Mouse (Mus musculus) erythroblast, embryonic 14.5 days (primary cell): ENCODE results near the gene Ifitm10. TPM values are rescaled to one million over a fixed set of nuclear protein-coding genes. Genes with fewer than 3 reads are reported as not detected.
A peak's percentile ranks its signal among the peaks of the same experiment; 100 is the strongest.

Experiments
- H3K27me3 ChIP-seq: 2 replicates; pipeline ENCODE4 v1.6.1; 2012; ENCODE audit warnings: inconsistent platforms; ENCODE audit not compliant: control insufficient read depth
- H3K36me3 ChIP-seq: 2 replicates; pipeline ENCODE4 v1.6.1; 2012; ENCODE audit warnings: mild to moderate bottlenecking, inconsistent platforms; ENCODE audit not compliant: control insufficient read depth
- H3K4me1 ChIP-seq: 2 replicates; pipeline ENCODE4 v1.6.1; 2012; ENCODE audit warnings: inconsistent platforms; ENCODE audit not compliant: control insufficient read depth
- H3K4me3 ChIP-seq: replicated peaks from 2 replicates; pipeline ENCODE3; 2012; ENCODE audit warnings: moderate library complexity, mild to moderate bottlenecking, inconsistent platforms
- H3K9me3 ChIP-seq: 2 replicates; pipeline ENCODE4 v1.6.1; 2012; ENCODE audit warnings: low read length, inconsistent platforms, mixed read lengths; ENCODE audit not compliant: control insufficient read depth
- GATA1 ChIP-seq: IDR thresholded peaks from 2 replicates; pipeline ENCODE4 v1.6.1; 2012; ENCODE audit warnings: low read length, inconsistent platforms, mixed read lengths
- TAL1 ChIP-seq: IDR thresholded peaks from 3 replicates; pipeline ENCODE4 v1.6.1; 2012; ENCODE audit warnings: low read length, inconsistent platforms, mixed read lengths
- polyA plus RNA-seq: library from polyadenylated mRNA; stranded (reverse); fragments of >175 nt; gene quantifications from 2 replicates; pipeline ENCODE4 v1.2.3, GENCODE M21; 2012

Gene Ifitm10
- polyA plus RNA-seq, 1 experiment: 0.36 TPM

DNA sequence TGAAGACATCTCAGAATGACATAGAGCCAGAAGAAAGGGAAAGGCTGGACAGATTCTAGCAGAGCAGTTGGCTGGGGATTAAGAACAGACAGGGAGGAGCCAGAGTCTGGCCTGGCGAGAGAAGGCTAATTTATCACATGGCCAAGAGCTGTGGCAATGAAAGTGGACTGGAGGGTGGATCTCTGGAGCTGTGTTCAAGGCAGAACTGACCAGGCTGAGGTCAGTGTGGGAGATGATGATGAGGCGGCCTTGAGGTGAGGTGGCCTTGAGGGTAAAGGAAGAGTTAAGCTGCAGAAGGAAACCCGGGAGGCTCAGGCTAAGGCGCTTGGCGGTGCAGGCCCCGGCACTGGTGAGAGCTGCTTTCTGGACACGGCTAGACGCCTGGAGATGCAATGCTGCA, 14.4 kb downstream of the Ifitm10 start:
- TF ChIP-seq TAL1 (no peak), GATA1 (no peak)
- Histone ChIP-seq H3K27me3 (peaks cover 2% of the 10 kb centered on the region; the same call in 1 of the 2 replicates), H3K4me3 (no peak overlapping the region), H3K9me3 (no peaks in the 10 kb centered on the region), H3K36me3 (no peaks in the 10 kb centered on the region), H3K4me1 (peaks cover 40% of the 10 kb centered on the region)

DNA sequence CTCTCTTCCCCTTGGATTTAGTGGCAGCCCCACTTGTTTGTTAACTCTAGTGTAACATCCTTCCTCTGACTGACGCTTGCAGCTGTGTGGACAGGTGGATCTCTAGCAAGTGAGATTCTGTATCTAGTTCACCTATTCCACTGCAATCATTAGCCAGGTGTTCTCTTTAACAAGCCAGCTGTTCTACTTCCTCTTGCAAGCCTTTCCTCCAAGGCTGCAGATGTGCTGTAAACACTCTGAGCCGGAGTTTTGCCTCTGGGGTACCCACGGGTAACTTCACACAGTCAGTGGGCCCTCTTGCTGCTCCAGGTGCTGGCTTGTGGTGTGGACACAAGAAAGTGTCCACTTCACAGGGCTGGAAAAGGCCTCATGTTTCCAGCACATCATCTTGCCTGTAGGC, 16.0 kb downstream of the Ifitm10 start:
- TF ChIP-seq GATA1: no peak
- H3K4me1 ChIP-seq: peaks cover 56% of the 10 kb centered on the region

GRCm38 (mm10) chr7:142354661-142355233, 18.8 kb downstream of the Ifitm10 start:
- TF ChIP-seq GATA1: no peak
- TF ChIP-seq TAL1: peak; percentile 22; the same call in 1 of the 3 replicates
- Histone ChIP-seq H3K9me3 (no peaks in the 10 kb centered on the region), H3K4me3 (peak overlapping the region; percentile 43), H3K27me3 (peaks cover 2% of the 10 kb centered on the region; the same call in 1 of the 2 replicates), H3K4me1 (peaks cover 70% of the 10 kb centered on the region), H3K36me3 (no peaks in the 10 kb centered on the region; the same call in 1 of the 2 replicates)

More for the DNA sequence above, 16.0 kb downstream of the Ifitm10 start:
- no peaks in the 10 kb centered on the region for H3K9me3 ChIP-seq
- H3K36me3 ChIP-seq: no peaks in the 10 kb centered on the region; the same call in 1 of the 2 replicates
- H3K4me3 ChIP-seq: no peak overlapping the region
- peaks cover 2% of the 10 kb centered on the region; the same call in 1 of the 2 replicates for H3K27me3 ChIP-seq

DNA sequence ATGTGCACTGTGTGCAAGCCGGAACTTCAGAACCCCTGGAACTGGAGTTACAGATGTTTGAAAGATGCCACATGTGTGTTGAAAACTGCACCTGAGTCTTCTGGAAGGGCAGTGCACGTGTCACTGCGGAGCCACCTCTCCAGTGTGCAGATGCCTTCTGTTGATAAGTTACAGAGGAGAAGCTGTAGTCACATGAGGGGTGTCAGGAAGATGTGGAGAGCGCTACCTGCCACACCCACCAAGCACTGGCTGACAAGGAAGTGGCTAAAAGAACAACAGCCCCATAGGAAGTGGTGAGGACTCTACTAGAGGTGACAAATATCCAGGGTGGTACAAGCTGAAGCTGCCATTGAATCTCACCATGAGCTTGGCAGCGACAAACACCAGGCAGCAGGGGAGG, 19.7 kb downstream of the Ifitm10 start:
- TF ChIP-seq TAL1: peak; percentile 63
- peak; percentile 57; the same call in 1 of the 2 replicates for TF ChIP-seq GATA1
- H3K36me3 ChIP-seq: no peaks in the 10 kb centered on the region; the same call in 1 of the 2 replicates
- peaks cover 71% of the 10 kb centered on the region for H3K4me1 ChIP-seq
- H3K27me3 ChIP-seq: peaks cover 2% of the 10 kb centered on the region; the same call in 1 of the 2 replicates
- H3K9me3 ChIP-seq: no peaks in the 10 kb centered on the region
- H3K4me3 ChIP-seq: peak overlapping the region; percentile 43

GRCm38 (mm10) chr7:142351569-142351968, 22.0 kb downstream of the Ifitm10 start:
- Histone ChIP-seq H3K27me3 (no peaks in the 10 kb centered on the region), H3K4me3 (no peak overlapping the region), H3K9me3 (no peaks in the 10 kb centered on the region), H3K36me3 (no peaks in the 10 kb centered on the region; the same call in 1 of the 2 replicates), H3K4me1 (peaks cover 86% of the 10 kb centered on the region)
- TF ChIP-seq GATA1 (no peak), TAL1 (no peak)

GRCm38 (mm10) chr7:142349308-142349961, 24.1 kb downstream of the Ifitm10 start:
- no peaks in the 10 kb centered on the region for H3K27me3 ChIP-seq
- peaks cover 71% of the 10 kb centered on the region for H3K4me1 ChIP-seq
- H3K9me3 ChIP-seq: no peaks in the 10 kb centered on the region
- no peak for TF ChIP-seq TAL1
- TF ChIP-seq GATA1: no peak
- no peak overlapping the region for H3K4me3 ChIP-seq
- no peaks in the 10 kb centered on the region; the same call in 1 of the 2 replicates for H3K36me3 ChIP-seq

DNA sequence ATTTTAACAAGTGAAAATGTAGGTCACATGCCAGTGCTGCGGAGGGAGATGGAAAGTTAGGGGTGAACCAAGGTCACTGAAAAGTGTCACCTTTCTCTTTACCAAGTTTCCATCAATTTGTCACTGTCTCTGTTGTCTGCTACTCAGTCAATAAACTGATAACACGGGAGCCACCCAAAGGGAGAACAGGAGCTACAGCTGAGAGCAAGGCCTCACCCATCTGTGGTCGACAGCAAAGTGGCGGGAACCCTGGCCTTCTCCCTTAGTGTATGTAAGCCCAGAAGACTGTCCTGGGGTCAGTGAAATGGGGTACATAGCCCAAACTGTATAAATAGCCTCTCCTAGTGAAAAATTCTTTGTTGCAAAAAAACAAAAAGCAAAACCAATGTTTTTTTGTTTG, 26.0 kb downstream of the Ifitm10 start:
- no peaks in the 10 kb centered on the region for H3K9me3 ChIP-seq
- H3K36me3 ChIP-seq: no peaks in the 10 kb centered on the region
- no peak overlapping the region for H3K4me3 ChIP-seq
- H3K4me1 ChIP-seq: peaks cover 52% of the 10 kb centered on the region
- no peaks in the 10 kb centered on the region for H3K27me3 ChIP-seq
- TF ChIP-seq GATA1 (no peak), TAL1 (no peak)

DNA sequence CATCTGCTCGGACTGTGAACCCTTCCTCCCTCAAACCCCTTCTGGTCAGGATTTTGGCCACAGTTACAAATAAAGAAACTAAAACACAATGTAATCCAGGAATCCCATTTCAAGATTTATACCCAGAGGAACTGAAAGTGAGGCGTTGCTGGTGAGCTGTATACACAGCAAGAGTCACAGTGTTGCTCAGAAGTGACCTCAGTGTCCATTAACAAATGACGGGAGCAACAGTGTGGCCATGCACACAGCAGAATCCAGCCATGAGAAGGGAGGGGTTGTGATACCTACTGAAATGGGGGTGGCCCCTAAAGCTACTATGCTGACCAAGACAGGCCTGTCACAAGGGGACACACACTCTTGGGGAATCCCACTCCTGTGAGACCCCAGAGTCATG, 31.3 kb downstream of the Ifitm10 start:
- no peak for TF ChIP-seq TAL1
- no peak for TF ChIP-seq GATA1
- H3K36me3 ChIP-seq: no peaks in the 10 kb centered on the region
- H3K27me3 ChIP-seq: no peaks in the 10 kb centered on the region
- H3K4me3 ChIP-seq: no peak overlapping the region
- H3K4me1 ChIP-seq: peaks cover 16% of the 10 kb centered on the region
- no peaks in the 10 kb centered on the region for H3K9me3 ChIP-seq

- peaks cover 12% of the 10 kb centered on the region for H3K4me1 ChIP-seq
- no peaks in the 10 kb centered on the region for H3K27me3 ChIP-seq
- no peaks in the 10 kb centered on the region for H3K36me3 ChIP-seq
- H3K4me3 ChIP-seq: no peak overlapping the region
- no peak for TF ChIP-seq GATA1
- no peak for TF ChIP-seq TAL1
- H3K9me3 ChIP-seq: no peaks in the 10 kb centered on the region
These were observed 31.8 kb downstream of the Ifitm10 start for GRCm38 (mm10) chr7:142341564-142342246.
